ENCODE assay signal across 9 mouse cellular contexts in genomic region chr1:180286081-180286831, GRCm38 (mm10). TPM values are rescaled to one million over a fixed set of nuclear protein-coding genes. Genes with fewer than 3 reads are reported as not detected.
DNase-seq lines count a peak whose midpoint lies in the region; ATAC-seq and TF ChIP-seq lines count a peak whose summit lies in the region.
"Had no signal": no experiment of that assay in that cellular context is flagged by ENCODE, and none has a peak within 500 bp of the region (broad histone marks: within the 10 kb centered on the region; RNA-seq: fewer than 3 reads in every experiment).

No protein-coding gene starts in this region.

- no peak overlapping the region for H3K9ac ChIP-seq in embryonic facial prominence, embryonic 15.5 days
- H3K9ac ChIP-seq in stomach, embryonic 15.5 days = no peak overlapping the region
- H3K9ac ChIP-seq: liver, embryonic 14.5 days had no signal

- DNase-seq in lung, adult 2 months = peak; percentile 32
- no peak for DNase-seq in lung, adult 18-20 months
- DNase-seq in heart, postnatal 14 days = peak; percentile 65 to 66
- no peak for DNase-seq in layer of hippocampus, adult 8-10 months (ENCODE audit: low spot score in 2 of 2)
- no peak for DNase-seq in adipocyte (ENCODE audit: low spot score)
- DNase-seq: cerebellum, adult 2 months had no signal

- TF ChIP-seq CTCF in lung, adult 2 months (IDR thresholded peaks at IDR 0.05; ENCODE audit: insufficient read depth, low read length) = no peak

- intact Hi-C loops in heart, postnatal 14 days (cut with DNase I) = no loop called here

- 0 out of 2 replicates have a peak overlapping the region, but pooled peaks have one; percentile 2 for H3K4me2 ChIP-seq in embryonic facial prominence, embryonic 15.5 days (replicated peaks)
- no peak overlapping the region for H3K4me2 ChIP-seq in stomach, embryonic 15.5 days

- H3K27ac ChIP-seq in embryonic facial prominence, embryonic 15.5 days (replicated peaks) = peak overlapping the region; percentile 44
- peak overlapping the region; percentile 59; the same call in 1 of the 2 replicates for H3K27ac ChIP-seq in stomach, embryonic 15.5 days
- H3K27ac ChIP-seq: liver, embryonic 14.5 days had no signal

- no peaks in the 10 kb centered on the region for H3K27me3 ChIP-seq in embryonic facial prominence, embryonic 15.5 days
- no peaks in the 10 kb centered on the region for H3K27me3 ChIP-seq in stomach, embryonic 15.5 days (replicated peaks)

- no peak overlapping the region for H3K4me3 ChIP-seq in lung, adult 2 months (replicated peaks; ENCODE audit: extremely low read depth, low read depth, low read length)
- no peak overlapping the region for H3K4me3 ChIP-seq in embryonic facial prominence, embryonic 15.5 days (replicated peaks)
- H3K4me3 ChIP-seq in stomach, embryonic 15.5 days (replicated peaks) = no peak overlapping the region

- WGBS in lung, adult 2 months = 43% methylated on average over 15 of the region's 15 CpGs
- WGBS in embryonic facial prominence, embryonic 15.5 days = 47% methylated on average over 15 of the region's 15 CpGs
- WGBS in stomach, embryonic 15.5 days = 58% methylated on average over 15 of the region's 15 CpGs

- TF ChIP-seq POLR2A in lung, adult 2 months (IDR thresholded peaks at IDR 0.05; ENCODE audit: borderline replicate concordance, extremely low read depth, low read depth, low read length) = no peak

- H3K4me1 ChIP-seq in lung, adult 2 months (ENCODE audit: control insufficient read depth, insufficient read depth, low read length) = peaks cover 3% of the 10 kb centered on the region; the same call in 1 of the 2 replicates
- H3K4me1 ChIP-seq in embryonic facial prominence, embryonic 15.5 days = peaks cover 27% of the 10 kb centered on the region
- H3K4me1 ChIP-seq in stomach, embryonic 15.5 days = peaks cover 22% of the 10 kb centered on the region

- H3K9me3 ChIP-seq in embryonic facial prominence, embryonic 15.5 days (replicated peaks) = no peaks in the 10 kb centered on the region
- H3K9me3 ChIP-seq in stomach, embryonic 15.5 days = no peaks in the 10 kb centered on the region

- no peaks in the 10 kb centered on the region for H3K36me3 ChIP-seq in embryonic facial prominence, embryonic 15.5 days
- no peaks in the 10 kb centered on the region for H3K36me3 ChIP-seq in stomach, embryonic 15.5 days

- no peak for ATAC-seq in embryonic facial prominence, embryonic 15.5 days (ENCODE audit: insufficient number of reproducible peaks, low FRiP score, low TSS enrichment, low read depth)
- ATAC-seq in stomach, embryonic 15.5 days (ENCODE audit: insufficient read depth, low FRiP score, low read depth) = 0 out of 2 replicates have a peak, but pooled peaks have one; percentile 25

RNA-seq across cellular contexts. Expression of gene Psen2, which starts 23.0 kb away (rescaled TPM):
- 70.0 and 74.4 TPM in 2 replicates for polyA plus RNA-seq in lung, adult 2 months (2012; rRNA removed)
- 22.3 and 24.6 TPM in 2 replicates for polyA plus RNA-seq in embryonic facial prominence, embryonic 15.5 days (2015; fragmentation: Nextera tagmentation; extraction: Ambion mirVana)
- 10 to 100 TPM; 12.0 to 13.0 TPM for total RNA-seq in heart, postnatal 14 days (2021)
- polyA plus RNA-seq in stomach, embryonic 15.5 days (2015; fragmentation: Nextera tagmentation; extraction: Ambion mirVana) = 19.2 and 20.3 TPM in 2 replicates
- total RNA-seq in layer of hippocampus, adult 8-10 months (2022) = 10 to 100 TPM; 21.5 to 25.9 (median 22.2) TPM

RNA-seq across cellular contexts. Expression of gene Itpkb, which starts 44.0 kb away (rescaled TPM):
- polyA plus RNA-seq in lung, adult 2 months (2012; rRNA removed) = 51.3 and 55.6 TPM in 2 replicates
- 12.3 and 13.5 TPM in 2 replicates for polyA plus RNA-seq in embryonic facial prominence, embryonic 15.5 days (2015; fragmentation: Nextera tagmentation; extraction: Ambion mirVana)
- total RNA-seq in heart, postnatal 14 days (2021) = 10 to 100 TPM; 76.8 to 79.6 TPM
- 8.9 and 9.4 TPM in 2 replicates for polyA plus RNA-seq in stomach, embryonic 15.5 days (2015; fragmentation: Nextera tagmentation; extraction: Ambion mirVana)
- 10 to 100 TPM; 26.6 to 39.1 (median 32.4) TPM for total RNA-seq in layer of hippocampus, adult 8-10 months (2022)

Comparison
In these comparisons a context has a peak if more than half of its experiments do, and no peak if none do; other contexts are left out.
1. DNase-seq: peak in lung, adult 2 months (single experiment) and heart, postnatal 14 days (2 of 2); none in lung, adult 18-20 months (0 of 2), layer of hippocampus, adult 8-10 months (0 of 2) and adipocyte (single experiment).